Mouse (Mus musculus): Measurements from ENCODE around the gene Rpl27. TPM values are rescaled to one million over a fixed set of nuclear protein-coding genes. Genes with fewer than 3 reads are reported as not detected.

The Rpl27 gene
- polyA plus RNA-seq, 1 experiment from 2014 or later, result 395 TPM

GRCm38 (mm10) chr11:101477552-101478211 lies 35.6 kb downstream of the Rpl27 start:
- Histone ChIP-seq H3K27me3 (ENCODE audit: control insufficient read depth, insufficient read depth, low read length) (no peaks in the 10 kb centered on the region), H3K27ac (ENCODE audit: low read depth, low read length) (peak overlapping the region; percentile 98), H3K4me3 (ENCODE audit: low read depth, low read length) (no peak overlapping the region), H3K4me1 (replicated peaks; ENCODE audit: control insufficient read depth, insufficient read depth, low read length) (peaks cover 11% of the 10 kb centered on the region), H3K9ac (ENCODE audit: low read depth, low read length) (peak overlapping the region; percentile 47; the same call in 1 of the 2 replicates), H3K36me3 (ENCODE audit: control insufficient read depth, insufficient read depth, low read length) (no peaks in the 10 kb centered on the region), H3K4me2 (replicated peaks; ENCODE audit: low read depth, low read length) (peak overlapping the region; percentile 29), H3K9me3 (ENCODE audit: control insufficient read depth, low read length) (no peaks in the 10 kb centered on the region)
- peak; percentile 82 for DNase-seq (ENCODE audit: low spot score)
- 20% methylated on average over 10 of the region's 10 CpGs for WGBS
- ATAC-seq (ENCODE audit: low FRiP score), result peak; percentile 87

- Histone ChIP-seq H3K4me2 (replicated peaks; ENCODE audit: low read depth, low read length) (peak overlapping the region; percentile 29), H3K4me3 (ENCODE audit: low read depth, low read length) (peak overlapping the region; percentile 31), H3K27me3 (ENCODE audit: control insufficient read depth, insufficient read depth, low read length) (no peaks in the 10 kb centered on the region), H3K36me3 (ENCODE audit: control insufficient read depth, insufficient read depth, low read length) (no peaks in the 10 kb centered on the region), H3K27ac (ENCODE audit: low read depth, low read length) (peak overlapping the region; percentile 98), H3K9me3 (ENCODE audit: control insufficient read depth, low read length) (no peaks in the 10 kb centered on the region), H3K9ac (ENCODE audit: low read depth, low read length) (peak overlapping the region; percentile 56), H3K4me1 (replicated peaks; ENCODE audit: control insufficient read depth, insufficient read depth, low read length) (peaks cover 10% of the 10 kb centered on the region)
- ATAC-seq (ENCODE audit: low FRiP score) (peak; percentile 70), DNase-seq (ENCODE audit: low spot score) (peak; percentile 85)
- 3% methylated on average over 18 of the region's 18 CpGs for WGBS
These were observed 37.1 kb downstream of the Rpl27 start for GRCm38 (mm10) chr11:101479171-101479635.

GRCm38 (mm10) chr11:101480912-101481311 lies 38.8 kb downstream of the Rpl27 start:
- no peak overlapping the region for H3K4me2 ChIP-seq (replicated peaks; ENCODE audit: low read depth, low read length)
- H3K9ac ChIP-seq (ENCODE audit: low read depth, low read length), result no peak overlapping the region
- peaks cover 12% of the 10 kb centered on the region for H3K4me1 ChIP-seq (replicated peaks; ENCODE audit: control insufficient read depth, insufficient read depth, low read length)
- H3K27ac ChIP-seq (ENCODE audit: low read depth, low read length), result peak overlapping the region; percentile 98
- H3K9me3 ChIP-seq (ENCODE audit: control insufficient read depth, low read length), result no peaks in the 10 kb centered on the region
- ATAC-seq (ENCODE audit: low FRiP score) (no peak), DNase-seq (ENCODE audit: low spot score) (no peak)
- H3K4me3 ChIP-seq (ENCODE audit: low read depth, low read length), result no peak overlapping the region
- H3K27me3 ChIP-seq (ENCODE audit: control insufficient read depth, insufficient read depth, low read length), result no peaks in the 10 kb centered on the region
- 61% methylated on average over 6 of the region's 6 CpGs for WGBS
- no peaks in the 10 kb centered on the region for H3K36me3 ChIP-seq (ENCODE audit: control insufficient read depth, insufficient read depth, low read length)

DNA sequence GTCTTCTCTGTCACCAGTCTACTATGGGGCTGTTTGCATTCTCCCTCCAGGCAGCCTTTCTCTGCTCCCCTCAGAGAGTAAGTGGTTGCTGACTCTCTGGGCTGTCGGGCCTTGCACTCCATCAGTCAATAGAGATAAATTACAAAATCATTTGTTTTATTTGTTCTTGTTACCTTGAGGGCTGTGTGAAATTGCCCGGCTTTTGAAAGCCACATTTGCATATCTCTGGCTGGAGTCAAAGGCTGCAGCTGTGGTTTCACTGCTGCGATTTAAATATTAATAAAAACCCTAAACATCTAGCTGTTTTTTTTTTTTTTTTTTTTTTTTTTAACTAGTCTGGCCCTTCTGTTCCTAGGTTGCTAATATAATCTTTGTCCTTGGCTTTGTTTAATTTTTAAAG lies 41.7 kb downstream of the Rpl27 start:
- Histone ChIP-seq H3K9me3 (ENCODE audit: control insufficient read depth, low read length) (no peaks in the 10 kb centered on the region), H3K4me2 (replicated peaks; ENCODE audit: low read depth, low read length) (no peak overlapping the region), H3K9ac (ENCODE audit: low read depth, low read length) (no peak overlapping the region), H3K4me1 (replicated peaks; ENCODE audit: control insufficient read depth, insufficient read depth, low read length) (peaks cover 8% of the 10 kb centered on the region; the same call in 1 of the 2 replicates), H3K27me3 (ENCODE audit: control insufficient read depth, insufficient read depth, low read length) (no peaks in the 10 kb centered on the region), H3K4me3 (ENCODE audit: low read depth, low read length) (no peak overlapping the region), H3K27ac (ENCODE audit: low read depth, low read length) (peak overlapping the region; percentile 89), H3K36me3 (ENCODE audit: control insufficient read depth, insufficient read depth, low read length) (no peaks in the 10 kb centered on the region)
- 34% methylated on average over 3 of the region's 3 CpGs for WGBS
- ATAC-seq (ENCODE audit: low FRiP score), result no peak
- DNase-seq (ENCODE audit: low spot score), result no peak

- Histone ChIP-seq H3K4me2 (replicated peaks; ENCODE audit: low read depth, low read length) (no peak overlapping the region), H3K36me3 (ENCODE audit: control insufficient read depth, insufficient read depth, low read length) (no peaks in the 10 kb centered on the region), H3K9me3 (ENCODE audit: control insufficient read depth, low read length) (no peaks in the 10 kb centered on the region), H3K9ac (ENCODE audit: low read depth, low read length) (no peak overlapping the region), H3K4me1 (replicated peaks; ENCODE audit: control insufficient read depth, insufficient read depth, low read length) (peaks cover 8% of the 10 kb centered on the region; the same call in 1 of the 2 replicates), H3K27me3 (ENCODE audit: control insufficient read depth, insufficient read depth, low read length) (no peaks in the 10 kb centered on the region), H3K4me3 (ENCODE audit: low read depth, low read length) (no peak overlapping the region), H3K27ac (ENCODE audit: low read depth, low read length) (peak overlapping the region; percentile 89)
- ATAC-seq (ENCODE audit: low FRiP score) (no peak), DNase-seq (ENCODE audit: low spot score) (no peak)
- 73% methylated on average over 6 of the region's 6 CpGs for WGBS
These were observed 42.1 kb downstream of the Rpl27 start for GRCm38 (mm10) chr11:101484245-101484644.

DNA sequence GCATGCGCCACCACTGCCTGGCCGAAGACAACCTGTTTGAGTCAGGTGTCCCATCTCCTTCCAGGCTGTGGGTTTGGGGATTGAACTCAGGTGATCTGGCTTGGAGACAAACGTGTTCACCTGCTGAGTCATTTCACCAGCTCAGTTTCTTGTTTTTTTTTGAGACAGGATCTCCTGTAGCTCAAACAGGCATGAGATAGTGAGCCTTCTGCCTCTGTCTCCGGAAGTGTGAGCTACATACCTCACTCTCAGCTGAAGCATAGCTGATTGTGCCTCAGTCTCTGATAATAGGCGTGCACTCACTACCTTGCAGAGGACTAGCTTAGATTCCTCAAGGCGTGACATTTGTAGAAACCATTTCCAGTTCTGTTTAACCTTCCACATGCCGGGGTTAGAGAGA lies 42.7 kb downstream of the Rpl27 start:
- DNase-seq (ENCODE audit: low spot score), result no peak
- 90% methylated on average over 7 of the region's 7 CpGs for WGBS
- no peak for ATAC-seq (ENCODE audit: low FRiP score)

DNA sequence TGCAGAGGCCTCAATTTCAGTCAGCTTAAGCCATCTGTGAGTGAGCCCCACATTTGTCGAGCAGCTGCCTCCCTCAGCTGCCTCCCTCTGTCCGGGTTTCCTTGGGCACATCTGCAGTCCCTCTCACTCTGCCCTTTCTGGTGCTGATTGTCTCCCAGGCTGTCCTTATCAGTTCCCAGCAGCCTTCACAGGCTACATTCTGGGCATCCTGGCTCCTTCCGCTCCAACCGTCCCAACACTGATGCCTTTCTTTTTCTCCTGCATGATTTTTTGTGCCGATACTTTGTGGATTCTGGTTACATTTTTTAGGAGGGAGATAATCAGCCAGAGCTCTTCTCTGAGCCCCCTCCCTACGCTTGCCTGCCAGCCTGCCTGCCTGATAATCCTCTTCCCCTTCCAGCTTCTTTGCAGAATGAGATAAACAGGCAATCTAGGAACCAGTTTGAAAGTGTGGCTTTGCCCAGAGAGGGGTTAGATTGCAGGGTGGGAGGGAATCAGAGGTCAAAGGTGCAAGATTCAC lies 43.5 kb downstream of the Rpl27 start:
- Histone ChIP-seq H3K27ac (ENCODE audit: low read depth, low read length) (peak overlapping the region; percentile 82), H3K4me3 (ENCODE audit: low read depth, low read length) (no peak overlapping the region), H3K27me3 (ENCODE audit: control insufficient read depth, insufficient read depth, low read length) (no peaks in the 10 kb centered on the region), H3K4me2 (replicated peaks; ENCODE audit: low read depth, low read length) (no peak overlapping the region), H3K4me1 (replicated peaks; ENCODE audit: control insufficient read depth, insufficient read depth, low read length) (peaks cover 5% of the 10 kb centered on the region; the same call in 1 of the 2 replicates), H3K9me3 (ENCODE audit: control insufficient read depth, low read length) (no peaks in the 10 kb centered on the region), H3K9ac (ENCODE audit: low read depth, low read length) (no peak overlapping the region), H3K36me3 (ENCODE audit: control insufficient read depth, insufficient read depth, low read length) (0 out of 2 replicates have a peak, but pooled peaks cover 2% of the 10 kb centered on the region)
- peak; percentile 38 for DNase-seq (ENCODE audit: low spot score)
- ATAC-seq (ENCODE audit: low FRiP score), result no peak
- 56% methylated on average over 6 of the region's 6 CpGs for WGBS

More for the DNA sequence above, 42.7 kb downstream of the Rpl27 start:
- H3K9me3 ChIP-seq (ENCODE audit: control insufficient read depth, low read length), result no peaks in the 10 kb centered on the region
- H3K27ac ChIP-seq (ENCODE audit: low read depth, low read length), result peak overlapping the region; percentile 89
- no peak overlapping the region for H3K4me2 ChIP-seq (replicated peaks; ENCODE audit: low read depth, low read length)
- peaks cover 8% of the 10 kb centered on the region; the same call in 1 of the 2 replicates for H3K4me1 ChIP-seq (replicated peaks; ENCODE audit: control insufficient read depth, insufficient read depth, low read length)
- H3K27me3 ChIP-seq (ENCODE audit: control insufficient read depth, insufficient read depth, low read length), result no peaks in the 10 kb centered on the region
- 0 out of 2 replicates have a peak, but pooled peaks cover 2% of the 10 kb centered on the region for H3K36me3 ChIP-seq (ENCODE audit: control insufficient read depth, insufficient read depth, low read length)
- no peak overlapping the region for H3K9ac ChIP-seq (ENCODE audit: low read depth, low read length)
- H3K4me3 ChIP-seq (ENCODE audit: low read depth, low read length), result no peak overlapping the region

DNA sequence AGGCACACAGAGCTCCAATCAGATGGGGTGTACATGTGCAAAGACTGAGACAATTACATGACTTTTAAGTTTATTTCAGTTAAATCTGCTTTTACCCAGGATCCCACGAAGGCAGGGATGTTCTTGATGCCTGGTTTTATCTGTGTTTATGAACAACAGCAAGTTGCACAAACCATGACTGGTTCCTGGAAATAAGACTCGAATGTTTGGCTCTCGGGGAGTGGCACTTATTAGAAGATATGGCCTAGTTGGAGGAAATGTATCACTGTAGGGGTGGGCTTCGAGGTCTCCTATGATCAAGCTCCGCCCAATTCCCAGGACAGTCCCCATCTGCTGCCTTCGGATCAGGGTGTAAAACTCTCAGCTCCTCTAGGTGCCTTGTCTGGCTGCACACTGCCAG lies 44.0 kb downstream of the Rpl27 start:
- 76% methylated on average over 6 of the region's 6 CpGs for WGBS

More for the DNA sequence above, 44.0 kb downstream of the Rpl27 start:
- Histone ChIP-seq H3K4me2 (replicated peaks; ENCODE audit: low read depth, low read length) (no peak overlapping the region), H3K4me3 (ENCODE audit: low read depth, low read length) (no peak overlapping the region), H3K27me3 (ENCODE audit: control insufficient read depth, insufficient read depth, low read length) (no peaks in the 10 kb centered on the region), H3K9ac (ENCODE audit: low read depth, low read length) (no peak overlapping the region), H3K27ac (ENCODE audit: low read depth, low read length) (no peak overlapping the region), H3K36me3 (ENCODE audit: control insufficient read depth, insufficient read depth, low read length) (0 out of 2 replicates have a peak, but pooled peaks cover 2% of the 10 kb centered on the region), H3K9me3 (ENCODE audit: control insufficient read depth, low read length) (no peaks in the 10 kb centered on the region), H3K4me1 (replicated peaks; ENCODE audit: control insufficient read depth, insufficient read depth, low read length) (peaks cover 3% of the 10 kb centered on the region; the same call in 1 of the 2 replicates)
- ATAC-seq (ENCODE audit: low FRiP score), result no peak
- DNase-seq (ENCODE audit: low spot score), result no peak

All from hindbrain, embryonic 11.5 days (tissue).